ENCODE assay signal across 29 mouse cellular contexts in genomic region chrX:140813312-140814006, GRCm38 (mm10). TPM values are rescaled to one million over a fixed set of nuclear protein-coding genes. Genes with fewer than 3 reads are reported as not detected.
A peak's percentile ranks its signal among the peaks of the same experiment; 100 is the strongest.
DNase-seq lines count a peak whose midpoint lies in the region; ATAC-seq and TF ChIP-seq lines count a peak whose summit lies in the region.
"Had no signal": no experiment of that assay in that cellular context is flagged by ENCODE, and none has a peak within 500 bp of the region (broad histone marks: within the 10 kb centered on the region; RNA-seq: fewer than 3 reads in every experiment).

Tex13b (minus strand) TSS chrX:140813433.

- dilution Hi-C loops in CH12.LX (cut with MboI; ENCODE audit: extremely low pct_ligation_motif_present, extremely low pct_unique_long_range_greater_than_20kb, low sequenced_read_pairs) = no loop called here

- WGBS in hindbrain, embryonic 14.5 days = 96% methylated on average over 22 of the region's 22 CpGs

- in situ Hi-C loops in CH12.LX (cut with MboI; ENCODE audit: low pct_ligation_motif_present, low pct_unique_long_range_greater_than_20kb, low sequenced_read_pairs) = no loop called here

- H3K9me3 ChIP-seq in CH12.LX (replicated peaks; ENCODE audit: low read length) = no peaks in the 10 kb centered on the region
- H3K9me3 ChIP-seq in hindbrain, embryonic 14.5 days (ENCODE audit: control insufficient read depth, low read length) = no peaks in the 10 kb centered on the region
- H3K9me3 ChIP-seq: embryonic facial prominence, embryonic 10.5 days; embryonic facial prominence, embryonic 12.5 days; forebrain, embryonic 10.5 days; forebrain, embryonic 12.5 days had no signal

- TF ChIP-seq POLR2A in CH12.LX (IDR thresholded peaks at IDR 0.05; ENCODE audit: low read depth, low read length) = peak; percentile 93

- peak within 1 kb of the TSS; percentile 79 for H3K27ac ChIP-seq in CH12.LX (ENCODE audit: insufficient read depth, low read depth)
- H3K27ac ChIP-seq in hindbrain, embryonic 14.5 days = no peak within 1 kb of the TSS
- H3K27ac ChIP-seq: embryonic facial prominence, embryonic 10.5 days; embryonic facial prominence, embryonic 12.5 days; forebrain, embryonic 10.5 days; forebrain, embryonic 12.5 days had no signal

- peaks cover 8 to 11% of the 10 kb centered on the region in 2 experiments; a peak in 3 of 4 replicates for H3K4me1 ChIP-seq in CH12.LX (ENCODE audit: control insufficient read depth in 1 of 2, insufficient read depth in 2 of 2)
- no peaks in the 10 kb centered on the region for H3K4me1 ChIP-seq in hindbrain, embryonic 14.5 days (replicated peaks; ENCODE audit: control insufficient read depth, insufficient read depth, low read length)
- H3K4me1 ChIP-seq: embryonic facial prominence, embryonic 10.5 days; embryonic facial prominence, embryonic 12.5 days; forebrain, embryonic 10.5 days; forebrain, embryonic 12.5 days had no signal

- no peaks in the 10 kb centered on the region for H3K27me3 ChIP-seq in CH12.LX (replicated peaks)
- H3K27me3 ChIP-seq in hindbrain, embryonic 14.5 days (ENCODE audit: control insufficient read depth, insufficient read depth, low read length) = no peaks in the 10 kb centered on the region

- H3K79me2 ChIP-seq in CH12.LX (replicated peaks; ENCODE audit: control insufficient read depth, extremely low read depth, insufficient read depth, poor library complexity, severe bottlenecking) = peaks cover 29% of the 10 kb centered on the region

- TF ChIP-seq CTCF in CH12.LX (conservative IDR thresholded peaks at IDR 0.05 in 1 of 2, IDR thresholded peaks at IDR 0.05 in 1 of 2; ENCODE audit: low read depth in 2 of 2, low read length in 2 of 2) = no peak

- DNase-seq in CH12.LX (ENCODE audit: extremely low read depth) = peak; percentile 86
- peak; percentile 8 for DNase-seq in ES-CJ7 (ENCODE audit: low read depth, low spot score)
- peak; percentile 54 for DNase-seq in R1 (ENCODE audit: low read depth, low spot score)
- peak; percentile 79 for DNase-seq in testis, postnatal 14 days (ENCODE audit: low spot score)
- no peak for DNase-seq in hindbrain, embryonic 14.5 days (ENCODE audit: low spot score)
- DNase-seq in urinary bladder, adult 18-20 months (ENCODE audit: low spot score in 2 of 2) = no peak
- no peak for DNase-seq in urinary bladder, adult 2 months (ENCODE audit: low spot score)
- DNase-seq: adrenal gland, adult 8-10 months; adrenal gland, postnatal 14 days; adrenal gland, postnatal 36 days; cerebellum, adult 11-12 months; cerebellum, adult 2 months; cerebellum, adult 9-10 months; cerebellum, postnatal 10 days; cerebellum, postnatal 25 days had no signal

- peak within 1 kb of the TSS; percentile 73 to 96 (median 82) for H3K4me3 ChIP-seq in CH12.LX (replicated peaks in 1 of 3; ENCODE audit: low read depth in 2 of 3, low read length in 2 of 3, poor library complexity in 1 of 3)
- H3K4me3 ChIP-seq in hindbrain, embryonic 14.5 days (replicated peaks; ENCODE audit: low read length) = no peak within 1 kb of the TSS
- H3K4me3 ChIP-seq: embryonic facial prominence, embryonic 10.5 days; embryonic facial prominence, embryonic 12.5 days; forebrain, embryonic 10.5 days; forebrain, embryonic 12.5 days had no signal

- H3K9ac ChIP-seq in CH12.LX (ENCODE audit: insufficient read depth, low read depth) = peak within 1 kb of the TSS; percentile 98
- no peak within 1 kb of the TSS for H3K9ac ChIP-seq in hindbrain, embryonic 14.5 days
- H3K9ac ChIP-seq: embryonic facial prominence, embryonic 12.5 days; forebrain, embryonic 12.5 days had no signal

- peaks cover 23 to 31% of the 10 kb centered on the region in 2 experiments for H3K36me3 ChIP-seq in CH12.LX (replicated peaks in 1 of 2; ENCODE audit: control insufficient read depth in 1 of 2, insufficient read depth in 1 of 2, low read length in 1 of 2)
- H3K36me3 ChIP-seq in hindbrain, embryonic 14.5 days (replicated peaks; ENCODE audit: control insufficient read depth, insufficient read depth) = no peaks in the 10 kb centered on the region
- H3K36me3 ChIP-seq: embryonic facial prominence, embryonic 10.5 days; embryonic facial prominence, embryonic 12.5 days; forebrain, embryonic 10.5 days; forebrain, embryonic 12.5 days had no signal

- peak within 1 kb of the TSS; percentile 68 for H3K4me2 ChIP-seq in CH12.LX (ENCODE audit: insufficient read depth, low read depth, poor library complexity, severe bottlenecking)
- no peak within 1 kb of the TSS for H3K4me2 ChIP-seq in hindbrain, embryonic 14.5 days (replicated peaks)
- H3K4me2 ChIP-seq: embryonic facial prominence, embryonic 12.5 days; forebrain, embryonic 12.5 days had no signal

- no peak for TF ChIP-seq RAD21 in CH12.LX (IDR thresholded peaks at IDR 0.05; ENCODE audit: low read depth, low read length)

- TF ChIP-seq EP300 in CH12.LX (IDR thresholded peaks at IDR 0.05; ENCODE audit: low read length) = no peak

- ATAC-seq in hindbrain, embryonic 14.5 days (ENCODE audit: low FRiP score) = no peak
- ATAC-seq: activated CD4-positive, CD25-positive, alpha-beta regulatory T cell, adult 4 months; forebrain, embryonic 14.5 days; forebrain, embryonic 16.5 days; Patski had no signal

TF ChIP-seq in CH12.LX, 34 proteins besides CTCF, POLR2A, EP300 and RAD21:
- peak; percentile 86 for TF ChIP-seq ZMIZ1 (IDR thresholded peaks at IDR 0.05; ENCODE audit: low read depth, low read length)
- peak; percentile 78 for TF ChIP-seq TCF12 (IDR thresholded peaks at IDR 0.05; ENCODE audit: low read depth, low read length)
- no peak for TF ChIP-seq PAX5 (IDR thresholded peaks at IDR 0.05; ENCODE audit: low read length)
- TF ChIP-seq TBP (conservative IDR thresholded peaks at IDR 0.05; ENCODE audit: low read depth, low read length) = peak; percentile 93
- peak; percentile 47; the same call in 1 of the 2 replicates for TF ChIP-seq ELF1 (IDR thresholded peaks at IDR 0.05; ENCODE audit: low read depth, low read length)
- no peak for TF ChIP-seq NRF1 (IDR thresholded peaks at IDR 0.05; ENCODE audit: low read depth, low read length)
- peak; percentile 89; the same call in 1 of the 2 replicates for TF ChIP-seq E2F4 (IDR thresholded peaks at IDR 0.05; ENCODE audit: insufficient replicate concordance, low read depth, low read length)
- no peak for TF ChIP-seq ZKSCAN1 (IDR thresholded peaks at IDR 0.05; ENCODE audit: borderline replicate concordance, low read depth, low read length)
- TF ChIP-seq MAX (IDR thresholded peaks at IDR 0.05; ENCODE audit: low read length) = peak; percentile 51; the same call in 1 of the 2 replicates
- TF ChIP-seq CHD2 (IDR thresholded peaks at IDR 0.05; ENCODE audit: low read length) = peak; percentile 99
- TF ChIP-seq MXI1 (IDR thresholded peaks at IDR 0.05; ENCODE audit: low read depth, low read length) = peak; percentile 64; the same call in 1 of the 2 replicates
- TF ChIP-seq MEF2A (IDR thresholded peaks at IDR 0.05; ENCODE audit: borderline replicate concordance, low read depth, low read length) = no peak
- TF ChIP-seq MYC (IDR thresholded peaks at IDR 0.05; ENCODE audit: low read depth, low read length) = no peak
- 0 out of 2 replicates have a peak, but pooled peaks have one; percentile 62 for TF ChIP-seq KAT2A (IDR thresholded peaks at IDR 0.05; ENCODE audit: insufficient replicate concordance, low read length)
- TF ChIP-seq USF1 (IDR thresholded peaks at IDR 0.05; ENCODE audit: low read depth, low read length) = no peak
- TF ChIP-seq CHD1 (IDR thresholded peaks at IDR 0.05; ENCODE audit: low read depth, low read length) = peak; percentile 98
- TF ChIP-seq SIN3A (IDR thresholded peaks at IDR 0.05; ENCODE audit: low read length) = peak; percentile 77
- peak; percentile 84 for TF ChIP-seq NELFE (IDR thresholded peaks at IDR 0.05; ENCODE audit: low read depth, low read length)
- TF ChIP-seq SMC3 (IDR thresholded peaks at IDR 0.05; ENCODE audit: low read depth, low read length) = no peak
- TF ChIP-seq ZC3H11A (IDR thresholded peaks at IDR 0.05; ENCODE audit: low read depth, low read length) = no peak
- peak; percentile 93 for TF ChIP-seq ZNF384 (IDR thresholded peaks at IDR 0.05; ENCODE audit: low read depth, low read length)
- peak; percentile 72 for TF ChIP-seq HCFC1 (IDR thresholded peaks at IDR 0.05; ENCODE audit: low read depth, low read length)
- TF ChIP-seq POLR2AphosphoS2 (IDR thresholded peaks at IDR 0.05; ENCODE audit: low read depth, low read length) = peak; percentile 87; the same call in 1 of the 2 replicates
- no peak for TF ChIP-seq UBTF (IDR thresholded peaks at IDR 0.05; ENCODE audit: low read depth, low read length)
TF ChIP-seq in CH12.LX: peak in this region for 15.

RNA-seq across cellular contexts. Expression of gene Tex13b, which starts in this region (rescaled TPM):
- total RNA-seq in CH12.LX (2012; rRNA removed) (44.2 and 48.2 TPM in 2 replicates), CH12.LX (2014; rRNA removed) (77.9 and 99.4 TPM in 2 replicates)
- polyA plus RNA-seq in CH12.LX (2012; ENCODE audit: insufficient read length, low read depth) = 78.8 and 82.4 TPM in 2 replicates
- not detected in 2 replicates for polyA plus RNA-seq in hindbrain, embryonic 14.5 days (2014; fragmentation: Nextera tagmentation; extraction: Ambion mirVana)
- not detected in 2 replicates for polyA plus RNA-seq in urinary bladder, adult 2 months (2012; rRNA removed)
- total RNA-seq: adrenal gland, adult 18-20 months; adrenal gland, adult 8-10 months; adrenal gland, postnatal 14 days; adrenal gland, postnatal 36 days; MEL had no signal
- polyA plus RNA-seq: C2C12; cerebellum, adult 2 months; cortical plate, adult 2 months; embryonic facial prominence, embryonic 10.5 days; embryonic facial prominence, embryonic 12.5 days; embryonic facial prominence, embryonic 14.5 days; forebrain, embryonic 10.5 days; forebrain, embryonic 12.5 days; forebrain, embryonic 14.5 days; forebrain, embryonic 16.5 days; frontal cortex, adult 2 months; Patski had no signal

Comparison
In these comparisons a context has a peak if more than half of its experiments do, and no peak if none do; other contexts are left out.
1. RNA of gene Tex13b (polyA plus RNA-seq): 78.8 to 82.4 TPM in CH12.LX; not detected in hindbrain, embryonic 14.5 days and not detected in urinary bladder, adult 2 months; every median in the first group is over 10 times any median in the second.
2. DNase-seq: peak in CH12.LX (single experiment), ES-CJ7 (single experiment), R1 (single experiment) and testis, postnatal 14 days (single experiment); none in hindbrain, embryonic 14.5 days (single experiment), urinary bladder, adult 18-20 months (0 of 2) and urinary bladder, adult 2 months (single experiment).